Mouse (Mus musculus): ENCODE measurements around the gene Pcnx3.
A peak's percentile ranks its signal among the peaks of the same experiment; 100 is the strongest.
"Not testable (repeated sequence)": the region's sequence is repeated elsewhere in the genome, so short reads cannot be mapped to it uniquely, and the experiment has no call there.

Pcnx3 gene

GRCm38 (mm10) chr19:5713255-5713654 lies 24.5 kb upstream of the Pcnx3 start:
- no peak for DNase-seq (ENCODE audit: extremely low spot score, low spot score)

GRCm38 (mm10) chr19:5711907-5712460 lies 23.3 kb upstream of the Pcnx3 start:
- DNase-seq (ENCODE audit: extremely low spot score, low spot score): no peak

- peak; percentile 53 for DNase-seq (ENCODE audit: extremely low spot score, low spot score)
These were observed 22.5 kb upstream of the Pcnx3 start for GRCm38 (mm10) chr19:5711218-5711617.

GRCm38 (mm10) chr19:5710581-5710980 lies 21.9 kb upstream of the Pcnx3 start:
- no peak for DNase-seq (ENCODE audit: extremely low spot score, low spot score)

- no peak for DNase-seq (ENCODE audit: extremely low spot score, low spot score)
These were observed 21.4 kb upstream of the Pcnx3 start for GRCm38 (mm10) chr19:5710068-5710467.

GRCm38 (mm10) chr19:5704801-5705571 lies 16.3 kb upstream of the Pcnx3 start:
- DNase-seq (ENCODE audit: extremely low spot score, low spot score): no peak

GRCm38 (mm10) chr19:5704163-5704800 lies 15.6 kb upstream of the Pcnx3 start, which contains the start of gene Kcnk7:
Kcnk7 (plus strand) TSS chr19:5704367.
- no peak for DNase-seq (ENCODE audit: extremely low spot score, low spot score)

- DNase-seq (ENCODE audit: extremely low spot score, low spot score): peak; percentile 55
These were observed 7.2 kb upstream of the Pcnx3 start for GRCm38 (mm10) chr19:5695849-5696462.

GRCm38 (mm10) chr19:5693801-5694200 lies 5.1 kb upstream of the Pcnx3 start:
- no peak for DNase-seq (ENCODE audit: extremely low spot score, low spot score)

- no peak for DNase-seq (ENCODE audit: extremely low spot score, low spot score)
These were observed 4.2 kb upstream of the Pcnx3 start for GRCm38 (mm10) chr19:5692913-5693396.

- no peak for DNase-seq (ENCODE audit: extremely low spot score, low spot score)
These were observed 3.6 kb upstream of the Pcnx3 start for GRCm38 (mm10) chr19:5692086-5692912.

- DNase-seq (ENCODE audit: extremely low spot score, low spot score): no peak
These were observed 2.9 kb upstream of the Pcnx3 start for GRCm38 (mm10) chr19:5691601-5692000.

- DNase-seq (ENCODE audit: extremely low spot score, low spot score): no peak
These were observed 1.6 kb upstream of the Pcnx3 start for GRCm38 (mm10) chr19:5690343-5690735.

GRCm38 (mm10) chr19:5689565-5690342 lies 1.0 kb upstream of the Pcnx3 start:
- peak; percentile 74 for DNase-seq (ENCODE audit: extremely low spot score, low spot score)

GRCm38 (mm10) chr19:5689088-5689428 lies 350 bp upstream of the Pcnx3 start:
- DNase-seq (ENCODE audit: extremely low spot score, low spot score): no peak

- DNase-seq (ENCODE audit: extremely low spot score, low spot score): no peak
These were observed 970 bp downstream of the Pcnx3 start for GRCm38 (mm10) chr19:5687738-5688137.

- not testable (repeated sequence) for DNase-seq (ENCODE audit: extremely low spot score, low spot score)
These were observed 1.8 kb downstream of the Pcnx3 start for GRCm38 (mm10) chr19:5686954-5687353.

GRCm38 (mm10) chr19:5686437-5686836 lies 2.3 kb downstream of the Pcnx3 start:
- no peak for DNase-seq (ENCODE audit: extremely low spot score, low spot score)

GRCm38 (mm10) chr19:5685861-5686260 lies 2.8 kb downstream of the Pcnx3 start:
- no peak for DNase-seq (ENCODE audit: extremely low spot score, low spot score)

GRCm38 (mm10) chr19:5685431-5685830 lies 3.3 kb downstream of the Pcnx3 start:
- DNase-seq (ENCODE audit: extremely low spot score, low spot score): no peak
